Mouse (Mus musculus) frontal cortex, postnatal 25 days (tissue): ENCODE results near the gene Echs1.

Experiments used
- DNase-seq, 2 experiments: peaks; one replicate each; pipeline ENCODE4 v3.0.0; 2022; ENCODE audit warnings: low spot score in 2 of 2

Gene Echs1

DNA sequence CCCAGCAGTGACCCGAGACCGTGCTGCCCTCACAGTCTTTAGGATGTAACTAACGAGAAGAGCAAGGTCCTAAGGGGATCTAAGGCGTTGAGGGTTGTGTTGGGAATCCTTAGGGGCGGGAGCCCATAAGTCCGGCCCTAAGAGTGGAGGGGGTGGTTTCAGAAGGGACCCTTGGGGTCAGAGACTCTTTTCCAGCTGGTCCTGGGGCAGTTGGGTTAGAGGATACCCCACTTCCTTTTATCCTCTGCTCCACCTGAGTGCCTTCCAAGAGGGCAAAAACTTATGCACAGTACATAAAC lies 54.5 kb downstream of the Echs1 start:
- DNase-seq, result no peak

DNA sequence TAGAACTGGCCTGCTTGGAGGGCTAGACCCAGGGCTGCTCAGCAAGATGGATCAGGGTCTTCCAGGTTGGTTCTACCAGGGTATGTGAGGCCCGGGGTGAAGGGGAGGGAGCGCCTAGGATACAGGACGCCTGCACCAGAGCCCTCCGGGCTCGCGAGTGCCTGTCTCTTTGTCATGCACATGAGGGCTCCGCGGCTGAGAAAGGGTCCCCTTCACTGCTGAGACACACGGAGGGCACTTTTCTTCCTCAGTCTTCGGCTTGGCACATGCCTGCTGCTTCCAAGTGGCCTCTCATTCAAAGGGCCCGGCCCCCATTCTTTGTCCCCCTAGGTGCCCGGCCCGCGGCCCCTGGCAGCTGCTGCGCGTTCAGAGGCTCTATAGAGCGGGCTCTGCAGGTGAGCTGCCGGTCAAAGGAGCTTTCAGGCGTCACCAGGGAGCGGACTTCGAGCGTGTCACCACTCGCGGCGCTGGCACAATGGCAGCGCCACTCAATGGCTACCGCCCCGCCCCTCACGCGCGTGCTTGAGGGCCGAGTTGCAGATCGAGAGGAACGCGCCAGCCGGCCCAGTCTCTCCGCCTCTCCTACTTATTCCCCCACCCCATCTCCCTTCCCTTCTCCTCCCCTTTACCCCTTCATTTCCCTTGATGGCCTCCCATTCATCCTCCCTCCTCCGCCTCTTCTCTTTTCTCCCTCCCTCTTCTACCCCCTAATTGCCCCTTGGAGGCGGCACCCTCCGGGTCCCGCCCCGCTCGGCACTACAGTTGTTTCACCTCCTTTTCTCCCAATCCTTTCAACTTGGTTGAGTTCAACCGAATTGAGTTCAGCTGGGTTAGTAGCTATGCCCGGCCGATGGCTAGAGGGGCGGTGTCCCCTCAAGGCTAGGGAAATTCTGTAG lies 55.1 kb downstream of the Echs1 start:
- no peak for DNase-seq

GRCm38 (mm10) chr7:140059601-140060000 lies 56.7 kb downstream of the Echs1 start:
- DNase-seq, result no peak

GRCm38 (mm10) chr7:140058528-140058927 lies 57.7 kb downstream of the Echs1 start:
- DNase-seq, result no peak

DNA sequence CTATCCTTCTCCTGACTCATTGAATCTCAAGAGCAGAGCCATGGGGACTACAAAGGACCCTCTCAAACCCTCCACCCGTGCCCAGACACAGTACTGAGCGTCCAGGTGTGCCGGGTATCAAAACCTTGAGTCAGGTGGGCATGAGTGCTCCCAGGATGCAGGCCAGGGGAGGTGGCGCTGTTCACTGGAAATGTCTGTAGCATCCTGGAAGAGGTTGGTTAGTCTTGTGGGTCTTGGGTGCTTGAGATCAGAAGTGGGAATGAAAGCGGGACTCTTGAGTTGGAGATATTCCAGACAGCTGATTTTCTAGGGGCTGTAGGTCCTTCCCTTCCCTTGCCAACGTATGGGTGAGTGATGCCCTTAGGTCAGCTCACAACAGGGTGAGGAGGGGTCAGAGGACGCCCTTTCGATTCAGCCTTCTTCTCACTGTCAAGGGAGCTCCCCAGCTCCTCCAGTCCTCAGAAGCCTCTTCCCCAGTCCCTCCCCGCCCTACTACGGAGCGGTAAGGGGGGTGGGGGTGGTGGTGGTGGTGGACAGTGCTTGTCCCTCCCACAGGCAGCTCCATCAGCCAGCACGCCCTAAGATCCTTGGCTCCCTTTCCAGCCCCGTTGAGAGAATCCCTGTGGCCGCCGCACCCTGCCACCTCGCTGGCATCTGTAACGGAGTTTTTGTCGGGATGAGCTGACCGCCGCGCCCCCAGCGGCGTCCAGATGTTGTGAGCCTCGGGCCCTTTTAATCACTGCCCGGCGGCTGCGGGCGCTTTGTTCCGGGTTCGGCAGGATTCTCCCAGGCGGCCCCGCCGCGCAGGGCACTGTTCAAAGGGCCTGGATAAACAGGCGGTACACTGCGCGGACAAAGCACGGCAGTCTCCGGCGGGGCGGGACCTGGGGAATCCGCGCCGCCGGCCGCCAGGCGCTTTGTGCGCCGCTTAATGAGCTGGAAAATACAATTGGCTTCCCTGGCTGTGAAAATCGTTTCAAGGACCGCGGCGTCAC lies 58.6 kb downstream of the Echs1 start:
- no peak for DNase-seq
